Comparison of ENCODE assay signal across 14 mouse cellular contexts in the genomic region with DNA sequence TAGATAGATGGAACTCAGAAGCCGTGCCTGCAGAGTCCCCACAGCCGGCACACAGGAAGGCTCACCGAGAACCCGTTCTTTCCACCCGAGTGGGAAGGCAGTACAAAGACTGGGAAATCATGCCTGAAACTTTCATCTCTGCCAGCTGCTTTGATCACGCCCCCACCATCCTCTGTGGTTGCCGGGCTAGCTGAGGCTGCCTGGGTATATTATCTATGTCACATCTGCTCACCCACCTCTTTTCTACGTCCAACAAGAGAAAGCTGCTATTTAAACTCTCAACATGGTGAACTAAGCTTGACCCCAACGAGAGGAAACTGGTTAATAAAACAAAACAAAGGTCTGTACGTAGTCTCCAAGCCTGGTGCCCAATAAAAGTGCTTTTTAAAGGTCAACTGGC. TPM values are rescaled to one million over a fixed set of nuclear protein-coding genes. Genes with fewer than 3 reads are reported as not detected.
A peak's percentile ranks its signal among the peaks of the same experiment; 100 is the strongest.
DNase-seq lines count a peak whose midpoint lies in the region; ATAC-seq and TF ChIP-seq lines count a peak whose summit lies in the region.
"Had no signal": no experiment of that assay in that cellular context is flagged by ENCODE, and none has a peak within 500 bp of the region (broad histone marks: within the 10 kb centered on the region; RNA-seq: fewer than 3 reads in every experiment).

No protein-coding gene starts in this region.

- no peak for TF ChIP-seq EP300 in lung, postnatal 0 days (IDR thresholded peaks at IDR 0.05)

- no peaks in the 10 kb centered on the region for H3K27me3 ChIP-seq in lung, postnatal 0 days (replicated peaks; ENCODE audit: insufficient read depth, low read length)
- no peaks in the 10 kb centered on the region for H3K27me3 ChIP-seq in forebrain, embryonic 12.5 days
- H3K27me3 ChIP-seq: embryonic facial prominence, embryonic 13.5 days; liver, embryonic 15.5 days; midbrain, embryonic 13.5 days; Patski had no signal

- TF ChIP-seq CTCF in lung, postnatal 0 days (IDR thresholded peaks at IDR 0.05), result no peak

- H3K4me2 ChIP-seq in lung, postnatal 0 days (replicated peaks; ENCODE audit: low read depth, low read length), result no peak overlapping the region
- no peak overlapping the region for H3K4me2 ChIP-seq in forebrain, embryonic 12.5 days
- H3K4me2 ChIP-seq: embryonic facial prominence, embryonic 13.5 days; liver, embryonic 15.5 days; midbrain, embryonic 13.5 days had no signal

- ATAC-seq in lung, postnatal 0 days, result peak; percentile 43; the same call in 1 of the 2 replicates
- peak; percentile 92 for ATAC-seq in inflammation-experienced regulatory T-cells, adult 6 months
- ATAC-seq in forebrain, embryonic 12.5 days (ENCODE audit: low FRiP score), result no peak
- ATAC-seq in megakaryocyte progenitor cell, adult 5-6 weeks (replicated peaks; ENCODE audit: poor library complexity), result no peak
- ATAC-seq: midbrain, embryonic 13.5 days; Patski had no signal

- DNase-seq in adrenal gland, postnatal 14 days, result peak; percentile 37
- no peak for DNase-seq in adrenal gland, adult 18-20 months (ENCODE audit: low spot score in 2 of 2)
- peak; percentile 34 for DNase-seq in lung, postnatal 0 days (ENCODE audit: low spot score)
- no peak for DNase-seq in lung, postnatal 36 days
- DNase-seq in thymus, postnatal 10 days (ENCODE audit: low spot score in 2 of 2), result peak; percentile 63 to 65
- DNase-seq: cerebellum, adult 9-11 months; gastrocnemius, adult 2 months had no signal

- H3K4me3 ChIP-seq in lung, postnatal 0 days (ENCODE audit: low read depth, low read length), result no peak overlapping the region
- H3K4me3 ChIP-seq in forebrain, embryonic 12.5 days (replicated peaks), result no peak overlapping the region
- H3K4me3 ChIP-seq: embryonic facial prominence, embryonic 13.5 days; gastrocnemius, adult 2 months; liver, embryonic 15.5 days; midbrain, embryonic 13.5 days had no signal

- peaks cover 7% of the 10 kb centered on the region; the same call in 1 of the 2 replicates for H3K4me1 ChIP-seq in lung, postnatal 0 days (ENCODE audit: insufficient read depth, low read depth, low read length)
- H3K4me1 ChIP-seq in forebrain, embryonic 12.5 days, result no peaks in the 10 kb centered on the region
- H3K4me1 ChIP-seq: midbrain, embryonic 13.5 days had no signal

- WGBS in lung, postnatal 0 days, result 39% methylated on average over 10 of the region's 10 CpGs
- 75% methylated on average over 10 of the region's 10 CpGs for WGBS in forebrain, embryonic 12.5 days

- peaks cover 21% of the 10 kb centered on the region; the same call in 1 of the 2 replicates for H3K36me3 ChIP-seq in lung, postnatal 0 days (ENCODE audit: insufficient read depth, low read length)
- peaks cover 36% of the 10 kb centered on the region; the same call in 1 of the 2 replicates for H3K36me3 ChIP-seq in forebrain, embryonic 12.5 days (replicated peaks)
- H3K36me3 ChIP-seq: liver, embryonic 15.5 days had no signal

- H3K9me3 ChIP-seq in lung, postnatal 0 days (ENCODE audit: low read length), result no peaks in the 10 kb centered on the region
- H3K9me3 ChIP-seq in forebrain, embryonic 12.5 days, result no peaks in the 10 kb centered on the region
- H3K9me3 ChIP-seq: embryonic facial prominence, embryonic 13.5 days; liver, embryonic 15.5 days; midbrain, embryonic 13.5 days had no signal

- no peak overlapping the region for H3K9ac ChIP-seq in lung, postnatal 0 days (replicated peaks; ENCODE audit: low read depth)
- H3K9ac ChIP-seq in forebrain, embryonic 12.5 days, result no peak overlapping the region
- H3K9ac ChIP-seq: embryonic facial prominence, embryonic 13.5 days; liver, embryonic 15.5 days; midbrain, embryonic 13.5 days had no signal

- H3K27ac ChIP-seq in lung, postnatal 0 days (ENCODE audit: low read length), result no peak overlapping the region
- no peak overlapping the region for H3K27ac ChIP-seq in forebrain, embryonic 12.5 days
- H3K27ac ChIP-seq: embryonic facial prominence, embryonic 13.5 days; gastrocnemius, adult 2 months; liver, embryonic 15.5 days; midbrain, embryonic 13.5 days had no signal

RNA-seq across cellular contexts. Expression of gene Nup153, which starts 52.1 kb away (rescaled TPM):
- total RNA-seq in adrenal gland, postnatal 14 days (2021), result 62.9 and 63.4 TPM in 2 replicates
- 10 to 100 TPM; 51.0 to 58.3 TPM for total RNA-seq in adrenal gland, adult 18-20 months (2021)
- polyA plus RNA-seq in lung, postnatal 0 days (2015; fragmentation: Nextera tagmentation; extraction: Ambion mirVana), result 14.0 and 16.9 TPM in 2 replicates
- polyA plus RNA-seq in inflammation-experienced regulatory T-cells, adult 6 months (2017; shearing (Covaris generic)), result 10 to 100 TPM; 45.4 to 74.4 (median 73.1) TPM
- 43.7 and 48.6 TPM in 2 replicates for polyA plus RNA-seq in forebrain, embryonic 12.5 days (2016; fragmentation: Nextera tagmentation; extraction: Ambion mirVana)
- 96.9 and 126 TPM in 2 replicates for total RNA-seq in megakaryocyte progenitor cell, adult 5-6 weeks (2015)
- 67.7 and 72.3 TPM in 2 replicates for total RNA-seq in megakaryocyte progenitor cell, adult 5-6 weeks (2017)

Comparison
In these comparisons a context has a peak if more than half of its experiments do, and no peak if none do; other contexts are left out.
1. DNase-seq: peak in adrenal gland, postnatal 14 days (single experiment), lung, postnatal 0 days (single experiment) and thymus, postnatal 10 days (2 of 2); none in adrenal gland, adult 18-20 months (0 of 2) and lung, postnatal 36 days (single experiment).
2. ATAC-seq: peak in lung, postnatal 0 days (single experiment) and inflammation-experienced regulatory T-cells, adult 6 months (single experiment); none in forebrain, embryonic 12.5 days (single experiment) and megakaryocyte progenitor cell, adult 5-6 weeks (single experiment).